Mouse (Mus musculus): ENCODE measurements around the gene Eif2b2. TPM values are rescaled to one million over a fixed set of nuclear protein-coding genes. Genes with fewer than 3 reads are reported as not detected.

Eif2b2 gene
- 2.1 TPM for polyA plus RNA-seq (2014; fragmentation: Illumina TruSeq; extraction: RNeasy Lipid Tissue Mini Kit (QIAGEN cat#74804); ENCODE audit: low read depth, low replicate concordance)

GRCm38 (mm10) chr12:85219236-85219904 is at the start of gene Eif2b2:
Gene Eif2b2, plus strand, starts transcription at chr12:85219481.

GRCm38 (mm10) chr12:85177740-85178239 is 41.5 kb upstream of the Eif2b2 start, which contains the start of gene Pgf:
Gene Pgf, minus strand, starts transcription at chr12:85177790.

GRCm38 (mm10) chr12:85270319-85270718 is 51.0 kb downstream of the Eif2b2 start, which contains the start of gene Mlh3:
Gene Mlh3, minus strand, starts transcription at chr12:85270599.

Other genes starting within 250 kb of the Eif2b2 start
- 118 TPM for gene Fcf1, start 248.6 kb upstream of the Eif2b2 start, polyA plus RNA-seq (2014; fragmentation: Illumina TruSeq; extraction: RNeasy Lipid Tissue Mini Kit (QIAGEN cat#74804); ENCODE audit: low read depth, low replicate concordance)
- gene Arel1, start 248.6 kb upstream of the Eif2b2 start, polyA plus RNA-seq (2014; fragmentation: Illumina TruSeq; extraction: RNeasy Lipid Tissue Mini Kit (QIAGEN cat#74804); ENCODE audit: low read depth, low replicate concordance): 22.9 TPM
- 66.6 TPM for gene Ylpm1, start 223.2 kb upstream of the Eif2b2 start, polyA plus RNA-seq (2014; fragmentation: Illumina TruSeq; extraction: RNeasy Lipid Tissue Mini Kit (QIAGEN cat#74804); ENCODE audit: low read depth, low replicate concordance)
- 0.69 TPM for gene Prox2, start 108.7 kb upstream of the Eif2b2 start, polyA plus RNA-seq (2014; fragmentation: Illumina TruSeq; extraction: RNeasy Lipid Tissue Mini Kit (QIAGEN cat#74804); ENCODE audit: low read depth, low replicate concordance)
- 205 TPM for gene Dlst, start 108.6 kb upstream of the Eif2b2 start, polyA plus RNA-seq (2014; fragmentation: Illumina TruSeq; extraction: RNeasy Lipid Tissue Mini Kit (QIAGEN cat#74804); ENCODE audit: low read depth, low replicate concordance)
- gene Rps6kl1, start 68.2 kb upstream of the Eif2b2 start, polyA plus RNA-seq (2014; fragmentation: Illumina TruSeq; extraction: RNeasy Lipid Tissue Mini Kit (QIAGEN cat#74804); ENCODE audit: low read depth, low replicate concordance): not detected
- not detected for gene Pgf, start 41.7 kb upstream of the Eif2b2 start, polyA plus RNA-seq (2014; fragmentation: Illumina TruSeq; extraction: RNeasy Lipid Tissue Mini Kit (QIAGEN cat#74804); ENCODE audit: low read depth, low replicate concordance)
- gene Mlh3, start 51.1 kb downstream of the Eif2b2 start, polyA plus RNA-seq (2014; fragmentation: Illumina TruSeq; extraction: RNeasy Lipid Tissue Mini Kit (QIAGEN cat#74804); ENCODE audit: low read depth, low replicate concordance): 18.1 TPM
- 20.1 TPM for gene Acyp1, start 69.0 kb downstream of the Eif2b2 start, polyA plus RNA-seq (2014; fragmentation: Illumina TruSeq; extraction: RNeasy Lipid Tissue Mini Kit (QIAGEN cat#74804); ENCODE audit: low read depth, low replicate concordance)
- 0.63 TPM for gene Zc2hc1c, start 69.1 kb downstream of the Eif2b2 start, polyA plus RNA-seq (2014; fragmentation: Illumina TruSeq; extraction: RNeasy Lipid Tissue Mini Kit (QIAGEN cat#74804); ENCODE audit: low read depth, low replicate concordance)
- 42.0 TPM for gene Nek9, start 119.9 kb downstream of the Eif2b2 start, polyA plus RNA-seq (2014; fragmentation: Illumina TruSeq; extraction: RNeasy Lipid Tissue Mini Kit (QIAGEN cat#74804); ENCODE audit: low read depth, low replicate concordance)
- gene Tmed10, start 155.4 kb downstream of the Eif2b2 start, polyA plus RNA-seq (2014; fragmentation: Illumina TruSeq; extraction: RNeasy Lipid Tissue Mini Kit (QIAGEN cat#74804); ENCODE audit: low read depth, low replicate concordance): 321 TPM

Data from sigmoid colon, adult 10 weeks (tissue).